Mouse (Mus musculus) heart, adult 2 months (tissue): ENCODE measurements around the gene Bod1l. TPM values are rescaled to one million over a fixed set of nuclear protein-coding genes. Genes with fewer than 3 reads are reported as not detected.

Experiments used
- DNase-seq, 2 experiments: peaks; one replicate each; pipeline ENCODE4 v3.0.0; 2021
- H3K27ac ChIP-seq: fragments of 200-600 bp; 2 replicates; pipeline ENCODE4 v1.8.1; 2022
- H3K27me3 ChIP-seq: fragments of 200-500 bp; 2 replicates; pipeline ENCODE4 v1.6.1; 2012; ENCODE audit warnings: mild to moderate bottlenecking, low read length, inconsistent platforms, mixed read lengths; ENCODE audit not compliant: control insufficient read depth, insufficient read depth
- H3K36me3 ChIP-seq: fragments of 200-500 bp; 2 replicates; pipeline ENCODE4 v1.6.1; 2012; ENCODE audit warnings: low read length, inconsistent platforms; ENCODE audit not compliant: control insufficient read depth, insufficient read depth
- H3K4me1 ChIP-seq: fragments of 200-500 bp; 2 replicates; pipeline ENCODE4 v1.6.1; 2011; ENCODE audit warnings: low read length; ENCODE audit not compliant: control insufficient read depth, insufficient read depth
- H3K4me3 ChIP-seq: fragments of 200-600 bp; 2 replicates; pipeline ENCODE4 v1.8.1; 2022
- H3K79me2 ChIP-seq: fragments of 200-500 bp; replicated peaks from 2 replicates; pipeline ENCODE4 v1.6.1; 2012; ENCODE audit warnings: mild to moderate bottlenecking, inconsistent platforms, low read length, moderate library complexity, mixed read lengths; ENCODE audit not compliant: control insufficient read depth, insufficient read depth
- H3K9ac ChIP-seq: fragments of 200-500 bp; 2 replicates; pipeline ENCODE4 v1.6.1; 2012; ENCODE audit warnings: low read depth, mild to moderate bottlenecking, control low read depth, inconsistent platforms, low read length, mixed read lengths
- CTCF ChIP-seq: fragments of 200-600 bp; IDR thresholded peaks from 2 replicates; pipeline ENCODE4 v1.8.1; 2022; ENCODE audit warnings: antibody characterized with exemption, mild to moderate bottlenecking, moderate library complexity
- EP300 ChIP-seq: fragments of 200-500 bp; IDR thresholded peaks from 2 replicates; pipeline ENCODE4 v1.6.1; 2011; ENCODE audit warnings: low read depth, low read length, control low read depth; ENCODE audit not compliant: insufficient read depth
- POLR2A ChIP-seq: fragments of 200-500 bp; IDR thresholded peaks from 2 replicates; pipeline ENCODE4 v1.6.1; 2011; ENCODE audit warnings: mild to moderate bottlenecking, low read depth, low read length, control low read depth; ENCODE audit not compliant: insufficient read depth
- WGBS: fragments of 180-500 bp; shearing (Covaris S2); methylation state at CpG from one replicate; pipeline ENCODE4 v1.1.7; 2018; 5-methylcytosine and 5-hydroxymethylcytosine counted together
- intact Hi-C: fragments of 180-260 bp; cut with DNase I; formaldehyde crosslinking; loops from one replicate; pipeline ENCODE4 v1.15.1; 2025
- polyA plus RNA-seq: library from polyadenylated mRNA; depleted of rRNA; stranded (reverse); fragments of >200 nt; gene quantifications from 2 replicates; pipeline ENCODE4 v1.2.3, GENCODE M21; 2012
- total RNA-seq, 2 experiments: library from RNA; stranded (reverse); gene quantifications; 2 replicates each; pipeline ENCODE4 v1.2.3; 2021

Bod1l gene
- total and polyA plus RNA-seq, 3 experiments, result 2.8 to 18.8 (median 17.8) TPM

DNA sequence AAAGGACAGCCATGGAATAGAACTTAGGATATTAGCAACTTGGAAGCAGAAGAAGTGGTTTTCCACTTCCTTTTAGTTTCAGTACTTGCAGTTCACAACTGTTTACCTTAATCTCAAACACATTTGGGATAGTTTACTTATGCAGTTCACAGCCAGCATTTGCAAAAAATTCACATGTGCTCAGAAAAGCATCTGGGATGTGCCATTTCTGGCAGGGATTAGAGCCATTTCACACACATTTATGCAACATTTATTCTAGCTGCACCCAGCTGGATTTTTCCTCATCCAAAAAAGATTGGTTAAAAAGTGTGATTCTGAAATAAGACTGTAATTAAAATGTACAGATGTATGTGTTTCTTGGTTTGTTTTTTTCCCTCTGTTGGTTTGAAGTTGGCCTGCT lies 49.7 kb downstream of the Bod1l start:
- no peak overlapping the region for H3K4me3 ChIP-seq
- H3K27ac ChIP-seq, result no peak overlapping the region
- H3K79me2 ChIP-seq, result no peaks in the 10 kb centered on the region
- H3K36me3 ChIP-seq, result peaks cover 7% of the 10 kb centered on the region
- no peaks in the 10 kb centered on the region for H3K27me3 ChIP-seq
- no peak for DNase-seq
- no peak overlapping the region for H3K9ac ChIP-seq
- intact Hi-C loops, result no loop called here
- TF ChIP-seq EP300 (no peak), CTCF (no peak), POLR2A (no peak)
- H3K4me1 ChIP-seq, result no peaks in the 10 kb centered on the region

DNA sequence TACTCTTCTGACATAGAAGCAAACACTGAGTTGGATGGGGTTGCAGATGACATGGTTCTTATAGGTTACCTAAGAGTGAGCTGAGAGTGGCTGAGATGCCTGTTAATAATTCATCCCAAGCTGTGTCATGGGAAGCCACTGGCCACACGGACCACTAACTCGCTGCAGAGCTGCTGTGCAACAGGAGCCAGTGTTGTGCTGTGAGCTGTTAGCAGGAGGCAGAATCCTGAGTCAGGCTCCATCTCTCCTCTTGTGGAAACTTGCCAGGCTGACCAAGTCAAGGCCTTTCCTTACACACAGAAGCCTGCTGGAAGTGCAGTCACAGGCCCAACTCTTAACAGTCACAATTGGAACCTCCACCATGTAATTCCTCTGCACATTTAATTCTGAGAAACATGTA lies 53.6 kb downstream of the Bod1l start:
- 95% methylated on average over 2 of the region's 2 CpGs for WGBS
- intact Hi-C loops, result no loop called here
- Histone ChIP-seq H3K36me3 (peaks cover 3% of the 10 kb centered on the region; the same call in 1 of the 2 replicates), H3K9ac (no peak overlapping the region), H3K4me3 (no peak overlapping the region), H3K27me3 (no peaks in the 10 kb centered on the region), H3K27ac (no peak overlapping the region), H3K79me2 (no peaks in the 10 kb centered on the region), H3K4me1 (no peaks in the 10 kb centered on the region)
- TF ChIP-seq EP300, result no peak
- no peak for TF ChIP-seq CTCF
- no peak for TF ChIP-seq POLR2A
- DNase-seq, result no peak

DNA sequence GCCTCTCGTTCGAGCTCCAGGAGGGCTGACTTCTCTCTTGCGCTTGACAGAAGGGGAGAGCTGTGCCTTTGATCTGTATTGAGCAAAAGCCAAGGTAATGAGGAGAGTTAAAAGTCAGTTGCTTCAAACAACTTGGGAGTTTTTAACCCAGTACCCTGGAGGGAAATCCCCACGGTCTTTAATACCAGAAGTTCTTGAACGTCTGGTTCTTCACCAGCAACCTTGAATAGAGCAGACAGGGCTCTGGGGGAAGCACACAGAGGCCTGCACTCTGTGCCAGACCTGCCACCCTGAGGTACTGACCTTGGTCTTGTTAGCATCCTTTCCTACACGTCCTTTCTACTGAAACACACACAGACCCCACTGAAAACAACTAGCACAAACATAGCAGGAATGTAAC lies 55.2 kb downstream of the Bod1l start:
- Histone ChIP-seq H3K4me1 (no peaks in the 10 kb centered on the region), H3K79me2 (no peaks in the 10 kb centered on the region), H3K4me3 (no peak overlapping the region), H3K27me3 (no peaks in the 10 kb centered on the region), H3K27ac (no peak overlapping the region), H3K9ac (no peak overlapping the region), H3K36me3 (no peaks in the 10 kb centered on the region; the same call in 1 of the 2 replicates)
- TF ChIP-seq CTCF (no peak), POLR2A (no peak), EP300 (no peak)
- 81% methylated on average over 6 of the region's 6 CpGs for WGBS
- intact Hi-C loops, result no loop called here
- no peak for DNase-seq

GRCm38 (mm10) chr5:41781890-41782289 lies 62.2 kb downstream of the Bod1l start:
- no peak overlapping the region for H3K9ac ChIP-seq
- H3K27me3 ChIP-seq, result no peaks in the 10 kb centered on the region
- no peaks in the 10 kb centered on the region for H3K36me3 ChIP-seq
- H3K27ac ChIP-seq, result no peak overlapping the region
- intact Hi-C loops, result no loop called here
- no peaks in the 10 kb centered on the region for H3K4me1 ChIP-seq
- DNase-seq, result no peak
- H3K79me2 ChIP-seq, result no peaks in the 10 kb centered on the region
- H3K4me3 ChIP-seq, result no peak overlapping the region
- 91% methylated on average over 5 of the region's 5 CpGs for WGBS
- TF ChIP-seq POLR2A (no peak), EP300 (no peak), CTCF (no peak)

GRCm38 (mm10) chr5:41780026-41780425 lies 64.1 kb downstream of the Bod1l start:
- no peaks in the 10 kb centered on the region for H3K4me1 ChIP-seq
- intact Hi-C loops, result no loop called here
- no peak for TF ChIP-seq EP300
- TF ChIP-seq POLR2A, result no peak
- no peak for TF ChIP-seq CTCF
- H3K36me3 ChIP-seq, result no peaks in the 10 kb centered on the region
- H3K27me3 ChIP-seq, result no peaks in the 10 kb centered on the region
- WGBS, result 51% methylated on average over 3 of the region's 3 CpGs
- no peak overlapping the region for H3K4me3 ChIP-seq
- H3K27ac ChIP-seq, result no peak overlapping the region
- no peaks in the 10 kb centered on the region for H3K79me2 ChIP-seq
- no peak for DNase-seq
- no peak overlapping the region for H3K9ac ChIP-seq

DNA sequence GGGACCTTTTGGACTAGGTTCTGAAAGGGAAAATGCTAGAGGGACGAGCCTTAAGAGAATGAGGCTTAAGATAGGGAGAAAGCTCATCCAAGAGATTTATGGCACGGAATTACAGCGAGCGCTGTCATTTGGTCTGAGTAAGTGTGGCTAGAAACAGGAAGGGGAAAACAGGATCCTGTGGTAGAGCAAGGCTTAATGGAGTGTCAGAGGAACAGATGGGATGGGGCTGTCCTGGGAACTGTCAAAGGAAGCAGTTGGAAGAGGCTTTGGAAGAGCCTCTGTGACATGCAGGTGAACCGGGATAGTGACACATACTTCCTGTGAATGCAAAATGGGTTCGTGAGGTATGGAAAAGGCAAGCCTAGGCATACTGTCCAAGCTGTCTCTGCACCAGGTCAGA lies 68.4 kb downstream of the Bod1l start:
- Histone ChIP-seq H3K27ac (no peak overlapping the region), H3K4me3 (no peak overlapping the region), H3K36me3 (no peaks in the 10 kb centered on the region), H3K79me2 (no peaks in the 10 kb centered on the region), H3K4me1 (no peaks in the 10 kb centered on the region), H3K9ac (no peak overlapping the region), H3K27me3 (no peaks in the 10 kb centered on the region)
- intact Hi-C loops, result no loop called here
- no peak for DNase-seq
- TF ChIP-seq POLR2A, result no peak
- no peak for TF ChIP-seq EP300
- no peak for TF ChIP-seq CTCF
- WGBS, result 50% methylated on average over 6 of the region's 6 CpGs
